Mouse (Mus musculus) cerebellum, adult 2 months (tissue): ENCODE measurements around the gene Sh2d1a.

Experiments
- CTCF ChIP-seq: fragments of 200-500 bp; IDR thresholded peaks from 2 replicates; pipeline ENCODE4 v1.5.1; 2011; ENCODE audit warnings: low read depth, mild to moderate bottlenecking, control low read depth, low read length, moderate library complexity, borderline replicate concordance; ENCODE audit not compliant: insufficient read depth
- POLR2A ChIP-seq: fragments of 200-500 bp; IDR thresholded peaks from 2 replicates; pipeline ENCODE4 v1.6.1; 2011; ENCODE audit warnings: low read length, control low read depth, borderline replicate concordance; ENCODE audit not compliant: insufficient read depth

GRCm38 (mm10) chrX:42522868-42523267 lies 20.6 kb downstream of the Sh2d1a start:
- TF ChIP-seq POLR2A: no peak
- no peak for TF ChIP-seq CTCF
